Mouse (Mus musculus): ENCODE measurements around the gene Msh4.
"Not testable (repeated sequence)": the region's sequence is repeated elsewhere in the genome, so short reads cannot be mapped to it uniquely, and the experiment has no call there.

Msh4 gene

DNA sequence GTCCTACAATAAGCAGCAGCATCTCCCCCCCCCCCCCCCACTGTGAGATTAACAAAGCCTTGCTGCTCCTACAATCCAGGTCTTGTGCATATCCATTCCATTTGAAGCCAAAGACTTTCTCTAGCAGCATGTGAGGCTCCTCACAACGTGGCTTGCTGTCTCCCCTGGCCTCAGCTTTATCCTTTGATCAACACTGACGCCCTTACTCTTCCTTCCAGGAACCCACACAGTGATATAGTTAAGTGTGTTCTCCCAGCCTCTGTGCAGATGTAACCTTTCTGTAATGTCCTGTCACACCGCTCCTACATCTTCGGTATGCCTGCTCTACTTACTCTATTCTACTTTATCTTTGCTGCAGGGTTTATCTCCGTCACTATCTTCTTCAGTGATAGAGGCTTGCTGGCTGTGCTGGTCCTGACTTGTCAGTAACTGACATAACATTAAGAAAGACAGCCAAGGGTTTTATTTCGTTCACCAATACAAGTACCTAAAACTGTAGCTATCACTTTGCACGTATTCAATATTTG is 58.7 kb downstream of the Msh4 start:
- no peak for DNase-seq

DNA sequence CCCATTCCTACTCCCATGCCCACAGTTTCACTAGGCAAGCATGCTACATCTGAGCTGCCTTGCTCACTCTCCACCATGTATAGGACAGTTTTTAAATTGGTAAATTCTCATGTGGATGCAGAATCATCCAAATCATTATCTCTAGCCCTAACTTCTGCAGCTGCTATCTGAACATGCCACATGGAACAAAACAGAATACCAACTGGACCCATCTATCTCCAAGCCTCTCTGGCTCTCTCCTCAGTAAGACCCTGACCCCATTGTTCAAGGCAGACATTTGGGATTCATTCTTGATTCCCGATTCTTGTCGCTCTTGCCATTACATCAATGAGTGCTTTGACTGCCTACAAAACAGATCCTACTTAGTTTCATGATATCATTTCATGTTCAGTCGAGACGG is 59.8 kb downstream of the Msh4 start:
- no peak for DNase-seq

DNA sequence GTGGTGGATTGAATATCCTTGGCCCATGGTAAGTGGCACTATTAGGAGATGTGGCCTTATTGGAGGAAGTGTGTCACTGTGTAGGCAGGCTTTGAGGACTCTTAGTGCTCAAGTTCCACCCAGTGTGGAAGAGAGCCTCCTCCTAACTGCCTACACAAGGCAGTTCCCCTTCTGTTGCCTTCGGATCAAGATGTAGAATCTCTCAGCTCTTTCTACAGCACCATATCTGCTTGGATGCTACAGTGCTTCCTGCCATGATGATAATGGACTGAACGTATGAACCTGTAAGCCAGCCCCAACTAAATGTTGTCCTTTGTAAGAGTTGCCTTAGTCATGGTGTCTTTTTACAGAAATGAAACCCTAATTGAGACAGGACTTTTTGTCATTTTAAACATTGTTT is 60.4 kb downstream of the Msh4 start:
- no peak for DNase-seq

DNA sequence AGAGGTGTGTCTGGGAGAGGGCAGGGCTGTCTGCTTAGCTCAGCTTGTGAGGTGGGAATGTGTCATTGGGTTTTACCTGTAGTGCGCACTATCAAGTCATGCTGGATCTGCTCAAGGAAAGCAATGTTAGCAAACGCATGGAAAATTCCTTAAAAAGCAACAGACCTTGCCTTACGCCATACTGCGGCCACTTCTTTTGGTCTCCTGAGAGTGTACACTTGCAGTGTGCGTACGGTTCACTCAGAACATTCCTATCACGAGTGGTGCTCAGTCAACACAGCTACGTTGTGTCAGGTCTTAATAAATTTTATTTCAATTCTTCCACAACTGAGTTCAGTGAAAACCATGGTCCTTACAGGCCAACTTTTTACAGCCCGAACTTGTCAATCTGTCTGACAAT is 61.2 kb downstream of the Msh4 start:
- no peak for DNase-seq

DNA sequence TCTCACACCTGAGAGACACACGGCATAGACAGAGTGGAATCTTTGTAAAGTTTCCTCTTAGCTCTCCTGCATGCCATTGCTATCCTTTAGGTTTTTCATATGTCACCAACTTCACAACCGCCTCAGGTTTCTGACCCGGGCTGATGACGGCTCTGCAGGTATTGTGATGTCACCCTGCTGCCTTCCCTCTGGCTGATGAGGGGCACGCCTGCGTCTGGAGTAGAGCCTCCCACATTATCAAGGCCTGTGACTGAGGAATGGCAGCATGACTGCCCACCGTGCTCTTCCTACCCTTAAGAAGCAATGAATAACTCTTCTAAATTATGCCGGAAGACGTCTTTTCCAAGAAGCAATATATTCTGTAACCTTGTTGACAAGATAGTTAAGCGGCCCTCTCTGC is 61.9 kb downstream of the Msh4 start, which contains the start of gene Asb17:
Asb17 (plus strand) TSS at position 180 of the 400 bp plus-strand sequence.
- DNase-seq: no peak

- no peak for DNase-seq
Observed at GRCm38 (mm10) chr3:153837593-153837992, 68.3 kb downstream of the Msh4 start.

DNA sequence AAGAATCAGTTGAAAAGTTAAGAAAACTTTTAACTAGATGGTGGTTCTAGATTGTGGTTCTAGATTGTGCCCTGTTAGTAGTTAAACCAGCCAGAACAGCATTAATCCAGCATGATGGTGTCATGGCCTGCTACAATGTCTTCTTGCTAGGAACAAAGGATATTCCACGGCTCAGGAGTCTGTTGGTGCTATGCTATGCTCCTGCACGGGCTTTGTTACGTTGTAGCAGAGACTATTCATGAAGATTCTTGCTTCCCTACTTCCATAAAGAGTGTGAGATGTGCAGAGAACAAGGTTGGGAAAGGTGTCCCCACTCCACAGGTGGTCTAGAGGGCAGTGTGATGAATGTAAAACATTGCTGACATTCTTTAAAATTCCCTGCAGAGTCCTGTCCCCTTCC is 69.6 kb downstream of the Msh4 start:
- DNase-seq: no peak

GRCm38 (mm10) chr3:153835455-153836086 is 70.4 kb downstream of the Msh4 start:
- DNase-seq: peak; percentile 87

GRCm38 (mm10) chr3:153834071-153834470 is 71.9 kb downstream of the Msh4 start:
- no peak for DNase-seq

- no peak for DNase-seq
Observed at GRCm38 (mm10) chr3:153832654-153832945, 73.3 kb downstream of the Msh4 start.

- DNase-seq: no peak
Observed at GRCm38 (mm10) chr3:153831873-153832653, 73.9 kb downstream of the Msh4 start.

- no peak for DNase-seq
Observed at GRCm38 (mm10) chr3:153831014-153831872, 74.7 kb downstream of the Msh4 start.

GRCm38 (mm10) chr3:153829788-153830187 is 76.2 kb downstream of the Msh4 start:
- DNase-seq: not testable (repeated sequence)

GRCm38 (mm10) chr3:153826616-153827015 is 79.3 kb downstream of the Msh4 start:
- DNase-seq: no peak

DNA sequence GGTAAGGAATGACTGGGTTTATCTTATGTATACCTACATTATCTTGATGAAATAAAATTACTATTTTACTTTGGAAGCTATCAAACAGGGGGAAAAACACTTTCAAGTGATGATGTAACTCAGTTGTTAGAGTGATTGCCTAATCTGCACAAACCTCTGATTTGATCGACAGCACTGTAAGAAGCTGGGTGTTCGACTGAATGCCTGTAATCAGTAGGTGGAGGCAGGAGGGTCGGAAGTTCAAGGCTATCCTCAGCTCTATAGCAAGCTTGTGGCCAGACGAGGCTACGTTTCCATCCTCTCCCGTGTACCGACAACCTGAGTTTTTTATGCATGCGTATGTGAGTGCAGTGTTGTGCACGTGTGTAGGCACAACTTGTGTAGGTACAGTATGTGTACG is 80.7 kb downstream of the Msh4 start:
- DNase-seq: no peak

DNA sequence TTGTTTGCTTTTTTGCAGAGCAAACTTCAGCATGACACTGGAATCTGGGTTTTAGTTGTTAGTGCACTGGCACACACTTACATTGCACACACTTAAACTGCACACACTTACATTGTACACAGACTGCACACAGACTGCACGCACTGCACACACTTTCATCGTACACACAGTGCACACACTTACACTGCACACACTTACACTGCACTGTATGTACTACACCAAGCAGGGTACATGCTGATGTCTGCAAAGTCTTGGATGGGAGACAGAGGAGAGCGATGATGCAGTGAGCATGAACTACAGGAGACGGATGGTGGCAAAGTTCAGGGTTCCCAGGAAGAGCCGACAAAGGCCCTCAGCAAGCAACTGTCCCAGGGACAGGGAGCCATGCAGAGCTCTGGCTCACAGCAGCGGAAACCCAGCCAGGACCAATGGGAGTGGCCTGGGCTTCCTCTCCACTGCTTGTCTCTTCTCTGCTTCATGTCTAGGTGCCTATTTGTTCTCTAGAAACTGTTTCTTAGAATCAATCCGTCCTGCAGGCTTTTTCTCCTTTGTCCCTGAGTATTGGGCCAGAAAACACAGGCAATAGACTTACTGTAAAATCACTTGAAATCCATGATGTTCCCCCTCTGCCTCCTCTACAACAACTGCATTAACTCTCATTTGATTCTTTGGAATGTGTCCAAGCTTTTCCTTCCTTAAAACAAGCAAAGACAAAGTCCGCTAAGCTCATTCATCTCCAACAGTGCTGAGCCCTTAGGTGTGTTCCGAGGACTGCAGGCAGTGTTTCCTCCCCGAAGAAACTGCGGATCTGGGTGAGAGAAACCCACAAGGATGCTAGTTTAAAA is 82.0 kb downstream of the Msh4 start:
- DNase-seq: no peak

GRCm38 (mm10) chr3:153819438-153819837 is 86.5 kb downstream of the Msh4 start:
- DNase-seq: no peak

DNA sequence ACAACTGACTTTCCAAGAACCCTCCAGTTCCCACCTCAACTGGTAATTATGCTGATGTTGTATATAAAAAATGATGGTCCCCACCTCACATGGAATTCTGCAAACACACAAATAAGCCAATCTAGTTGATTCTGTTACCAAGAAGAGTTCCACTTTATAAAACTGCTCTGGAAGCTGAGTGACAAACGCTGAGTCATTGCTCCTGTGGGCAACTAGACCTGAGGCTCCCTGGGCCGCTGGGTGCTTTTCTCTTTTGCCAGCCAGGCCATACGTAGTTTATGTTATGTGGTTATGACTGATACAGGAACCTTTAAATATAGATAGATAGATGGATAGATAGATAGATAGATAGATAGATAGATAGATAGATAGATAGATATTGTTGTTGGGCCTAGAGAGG is 87.2 kb downstream of the Msh4 start:
- no peak for DNase-seq

GRCm38 (mm10) chr3:153817376-153817890 is 88.5 kb downstream of the Msh4 start:
- no peak for DNase-seq

- no peak for DNase-seq
Observed at GRCm38 (mm10) chr3:153814026-153814425, 91.9 kb downstream of the Msh4 start.

DNA sequence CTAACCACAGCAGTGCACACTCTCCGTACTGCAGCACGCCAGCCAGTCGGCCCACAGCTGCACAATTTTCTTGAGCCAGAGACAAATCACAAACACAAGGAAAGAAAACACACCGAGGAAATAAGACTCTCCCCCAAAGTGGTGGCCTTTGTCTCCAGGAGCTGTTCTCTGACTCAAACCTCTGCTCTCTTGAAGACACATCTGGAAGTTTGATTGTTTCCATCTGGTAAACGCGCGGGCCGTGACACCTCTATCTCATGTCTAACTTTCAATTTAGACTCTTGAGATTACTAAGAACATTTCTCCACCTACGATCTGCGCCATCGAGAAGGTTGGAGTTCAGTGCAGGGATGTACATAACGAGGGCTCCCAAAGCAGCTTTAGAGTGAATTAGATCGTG is 97.5 kb downstream of the Msh4 start:
- no peak for DNase-seq

DNA sequence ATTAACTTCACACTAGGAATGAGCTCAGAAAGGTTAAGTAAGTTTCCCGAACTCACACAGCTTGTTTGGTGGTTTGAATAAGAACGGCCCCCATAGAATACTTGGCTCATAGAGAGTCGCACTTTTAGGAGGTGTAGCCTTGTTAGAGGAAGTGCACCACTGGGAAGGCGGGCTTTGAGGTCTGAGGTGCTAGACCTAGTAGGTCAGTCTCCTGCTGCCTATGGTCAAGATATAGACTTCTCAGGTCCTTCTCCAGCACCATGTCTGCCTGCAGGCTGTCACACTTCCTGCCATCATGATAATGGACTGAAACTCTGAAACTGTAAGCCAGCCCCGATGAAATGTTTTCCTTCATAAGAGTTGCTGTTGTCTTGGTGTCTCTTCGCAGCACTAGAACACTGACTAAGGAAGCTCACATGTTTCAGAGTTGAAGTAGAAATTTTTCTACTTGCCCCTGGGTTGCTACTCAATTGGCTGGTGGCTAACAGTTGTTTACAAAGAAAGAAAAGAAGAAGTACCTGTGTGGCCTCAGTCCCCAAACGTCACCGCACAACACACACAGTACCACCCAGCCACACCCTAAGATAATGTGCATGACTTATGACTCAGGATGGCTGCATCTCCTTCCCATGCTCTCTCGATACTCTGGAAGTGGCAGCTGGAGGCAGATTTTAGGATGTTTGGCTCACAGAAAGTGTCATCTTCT is 98.3 kb downstream of the Msh4 start:
- no peak for DNase-seq
